Comparison of ENCODE assay signal across 9 mouse cellular contexts in genomic region chr5:109554091-109555050, GRCm38 (mm10). TPM values are rescaled to one million over a fixed set of nuclear protein-coding genes. Genes with fewer than 3 reads are reported as not detected.
DNase-seq lines count a peak whose midpoint lies in the region; ATAC-seq and TF ChIP-seq lines count a peak whose summit lies in the region.
"Had no signal": no experiment of that assay in that cellular context is flagged by ENCODE, and none has a peak within 500 bp of the region (broad histone marks: within the 10 kb centered on the region; RNA-seq: fewer than 3 reads in every experiment).

No protein-coding gene starts in this region.

- ATAC-seq in forebrain, embryonic 13.5 days: no peak

- no peak for TF ChIP-seq EP300 in MEL (IDR thresholded peaks at IDR 0.05; ENCODE audit: low read depth in 1 of 2, low read length in 2 of 2)

- no peak for TF ChIP-seq POLR2A in MEL (IDR thresholded peaks at IDR 0.05; ENCODE audit: control insufficient read depth in 1 of 2, insufficient read depth in 1 of 2, low read depth in 1 of 2, low read length in 2 of 2, poor library complexity in 1 of 2)

- H3K4me2 ChIP-seq in forebrain, embryonic 13.5 days: no peak overlapping the region
- H3K4me2 ChIP-seq: neural tube, embryonic 13.5 days had no signal

- no peaks in the 10 kb centered on the region for H3K36me3 ChIP-seq in MEL (ENCODE audit: control insufficient read depth in 1 of 2, insufficient read depth in 2 of 2, low read length in 2 of 2)
- H3K36me3 ChIP-seq in forebrain, embryonic 13.5 days (ENCODE audit: poor library complexity, severe bottlenecking): peaks cover 24% of the 10 kb centered on the region

- no peak overlapping the region for H3K4me3 ChIP-seq in MEL (ENCODE audit: control insufficient read depth in 1 of 2, insufficient read depth in 1 of 2, low read depth in 2 of 2, low read length in 2 of 2)
- H3K4me3 ChIP-seq in forebrain, embryonic 13.5 days: no peak overlapping the region
- H3K4me3 ChIP-seq: neural tube, embryonic 13.5 days had no signal

- no peaks in the 10 kb centered on the region for H3K4me1 ChIP-seq in MEL (ENCODE audit: control insufficient read depth in 1 of 2, insufficient read depth in 2 of 2, low read length in 2 of 2)
- no peaks in the 10 kb centered on the region for H3K4me1 ChIP-seq in forebrain, embryonic 13.5 days
- H3K4me1 ChIP-seq: neural tube, embryonic 13.5 days had no signal

- intact Hi-C loops in left cerebral cortex, postnatal 14 days (cut with DNase I): loop anchor here (5.0 kb wide), 1 partner anchor 553 kb away; the partner anchor contains the start of gene Gtpbp6

- H3K27ac ChIP-seq in MEL (ENCODE audit: control insufficient read depth, low read depth, low read length): no peak overlapping the region
- H3K27ac ChIP-seq in forebrain, embryonic 13.5 days: no peak overlapping the region
- H3K27ac ChIP-seq: neural tube, embryonic 13.5 days had no signal

- peak; percentile 46 to 47 for DNase-seq in adrenal gland, adult (ENCODE audit: inconsistent age in 2 of 2, low spot score in 1 of 2)
- no peak for DNase-seq in adrenal gland, postnatal 36 days
- DNase-seq in left cerebral cortex, postnatal 14 days (ENCODE audit: low spot score in 2 of 2): peak; percentile 5 to 26
- DNase-seq in left cerebral cortex, adult 18-20 months (ENCODE audit: low spot score in 2 of 2): no peak
- peak; percentile 26 for DNase-seq in MEL (ENCODE audit: low read depth, low spot score)
- DNase-seq in naive thymus-derived CD4-positive, alpha-beta T cell, adult 2 months (ENCODE audit: low read depth): peak; percentile 49
- DNase-seq in frontal cortex, adult 2 months (ENCODE audit: extremely low spot score in 1 of 2, low spot score in 1 of 2): no peak

- no peak for TF ChIP-seq RAD21 in MEL (IDR thresholded peaks at IDR 0.05; ENCODE audit: low read depth, low read length)

- no peak for TF ChIP-seq CTCF in MEL (IDR thresholded peaks at IDR 0.05 in 2 of 3, conservative IDR thresholded peaks at IDR 0.05 in 1 of 3; ENCODE audit: control insufficient read depth in 1 of 3, insufficient read depth in 1 of 3, low read depth in 2 of 3, low read length in 3 of 3, poor library complexity in 1 of 3, severe bottlenecking in 1 of 3)

- peaks cover 2% of the 10 kb centered on the region; the same call in 1 of the 2 replicates for H3K79me2 ChIP-seq in MEL (ENCODE audit: control insufficient read depth, insufficient read depth, low read length, poor library complexity)

- 89% methylated on average over 30 of the region's 30 CpGs for whole genome bisulfite sequencing in forebrain, embryonic 13.5 days

- H3K9me3 ChIP-seq in MEL (replicated peaks; ENCODE audit: insufficient read depth, low read length): no peaks in the 10 kb centered on the region
- peaks cover 64% of the 10 kb centered on the region for H3K9me3 ChIP-seq in forebrain, embryonic 13.5 days (replicated peaks)

- H3K9ac ChIP-seq in MEL (ENCODE audit: control insufficient read depth, low read depth, low read length, poor library complexity, severe bottlenecking): no peak overlapping the region
- H3K9ac ChIP-seq in forebrain, embryonic 13.5 days: no peak overlapping the region
- H3K9ac ChIP-seq: neural tube, embryonic 13.5 days had no signal

- no peaks in the 10 kb centered on the region for H3K27me3 ChIP-seq in MEL (ENCODE audit: control insufficient read depth in 1 of 2, insufficient read depth in 2 of 2, low read length in 2 of 2)
- no peaks in the 10 kb centered on the region for H3K27me3 ChIP-seq in forebrain, embryonic 13.5 days
- H3K27me3 ChIP-seq: neural tube, embryonic 13.5 days had no signal

TF ChIP-seq in MEL, 35 proteins besides CTCF, POLR2A, EP300 and RAD21:
- TF ChIP-seq HCFC1 (IDR thresholded peaks at IDR 0.05; ENCODE audit: low read depth, low read length) (no peak), MYB (IDR thresholded peaks at IDR 0.05; ENCODE audit: low read depth, low read length) (no peak), BHLHE40 (IDR thresholded peaks at IDR 0.05; ENCODE audit: borderline replicate concordance, low read depth, low read length) (no peak), ELF1 (IDR thresholded peaks at IDR 0.05; ENCODE audit: low read depth, low read length) (no peak), MEF2A (IDR thresholded peaks at IDR 0.05; ENCODE audit: extremely low read depth, insufficient replicate concordance, low read depth, low read length, poor library complexity, severe bottlenecking) (no peak)

RNA-seq across cellular contexts. Expression of gene Crlf2, which starts 4.4 kb away (rescaled TPM):
- 10 to 100 TPM; 34.5 to 41.9 TPM for total RNA-seq in adrenal gland, postnatal 36 days (2021)
- 10 to 100 TPM; 34.8 to 43.3 TPM for total RNA-seq in left cerebral cortex, postnatal 14 days (2021)
- total RNA-seq in left cerebral cortex, adult 18-20 months (2021): 10 to 100 TPM; 33.1 to 39.1 TPM
- 9.4 and 11.1 TPM in 2 replicates for total RNA-seq in MEL (2012; rRNA removed)
- 10 to 100 TPM in 1 of 2 experiments, not detected in 1; 14.1 TPM for polyA plus RNA-seq in MEL (2012; ENCODE audit: insufficient read depth in 1 of 2, insufficient read length in 2 of 2, low read depth in 1 of 2, low replicate concordance in 2 of 2, missing spikeins in 1 of 2)
- polyA plus RNA-seq in frontal cortex, adult 2 months (2012; rRNA removed): 28.0 and 30.2 TPM in 2 replicates
- polyA plus RNA-seq in forebrain, embryonic 13.5 days (2015; fragmentation: Nextera tagmentation; extraction: Ambion mirVana): 5.8 and 6.8 TPM in 2 replicates

Comparison
In these comparisons a context has a peak if more than half of its experiments do, and no peak if none do; other contexts are left out.
1. DNase-seq: peak in adrenal gland, adult (2 of 2), left cerebral cortex, postnatal 14 days (2 of 2), MEL (single experiment) and naive thymus-derived CD4-positive, alpha-beta T cell, adult 2 months (single experiment); none in adrenal gland, postnatal 36 days (0 of 2), left cerebral cortex, adult 18-20 months (0 of 2) and frontal cortex, adult 2 months (0 of 2).